In the genomic region with DNA sequence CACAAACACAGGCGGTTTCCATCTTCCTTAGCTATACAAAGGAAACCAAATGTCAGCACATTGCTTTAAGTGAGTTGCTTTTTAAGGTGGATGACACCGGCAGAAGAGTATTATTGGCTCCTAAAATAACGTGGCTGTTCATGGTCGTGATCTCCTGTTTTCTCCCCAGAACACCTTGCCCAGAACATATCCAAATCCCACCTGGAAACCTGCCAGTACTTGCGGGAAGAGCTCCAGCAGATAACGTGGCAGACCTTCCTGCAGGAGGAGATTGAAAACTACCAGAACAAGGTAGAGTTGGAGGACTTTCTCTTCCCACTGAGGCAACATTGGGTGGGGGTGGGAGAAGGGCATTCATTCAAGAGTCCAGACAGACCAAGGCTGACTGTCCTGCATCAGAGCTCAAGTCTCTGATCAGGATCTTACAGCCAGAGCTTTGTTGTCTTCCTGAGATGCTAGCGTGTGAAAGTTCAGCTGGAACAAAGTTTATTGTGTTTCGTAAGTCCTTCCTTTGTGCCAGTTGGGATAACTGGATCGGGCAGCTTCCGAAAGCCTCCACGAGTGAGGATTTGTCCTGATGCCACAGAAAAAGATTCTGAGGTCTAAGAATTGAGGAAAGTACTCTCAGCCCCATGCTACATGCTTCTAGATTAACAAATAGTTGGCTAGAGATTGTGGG, we compare ENCODE assay signal across 22 mouse cellular contexts. TPM values are rescaled to one million over a fixed set of nuclear protein-coding genes. Genes with fewer than 3 reads are reported as not detected.
DNase-seq lines count a peak whose midpoint lies in the region; ATAC-seq and TF ChIP-seq lines count a peak whose summit lies in the region.
"Had no signal": no experiment of that assay in that cellular context is flagged by ENCODE, and none has a peak within 500 bp of the region (broad histone marks: within the 10 kb centered on the region; RNA-seq: fewer than 3 reads in every experiment).

No protein-coding gene starts in this region.

- H3K4me1 ChIP-seq in heart, embryonic 10.5 days: no peaks in the 10 kb centered on the region
- no peaks in the 10 kb centered on the region for H3K4me1 ChIP-seq in hindbrain, postnatal 0 days (ENCODE audit: insufficient read depth, low read length)
- H3K4me1 ChIP-seq: hindbrain, embryonic 12.5 days; limb, embryonic 10.5 days; liver, embryonic 12.5 days had no signal

- no peak overlapping the region for H3K27ac ChIP-seq in heart, embryonic 10.5 days
- H3K27ac ChIP-seq in hindbrain, postnatal 0 days: no peak overlapping the region
- H3K27ac ChIP-seq: forebrain, embryonic 13.5 days; hindbrain, embryonic 12.5 days; limb, embryonic 10.5 days; liver, embryonic 12.5 days had no signal

- 75% methylated on average over 11 of the region's 11 CpGs for WGBS in heart, embryonic 10.5 days
- WGBS in hindbrain, postnatal 0 days: 76% methylated on average over 11 of the region's 11 CpGs

- peak; percentile 13 for DNase-seq in heart, postnatal 4 days
- no peak for DNase-seq in heart, embryonic 10.5 days (ENCODE audit: low spot score)
- DNase-seq in adrenal gland, postnatal 14 days: peak; percentile 37
- DNase-seq in brain, adult 2 months (ENCODE audit: low read depth, low spot score): peak; percentile 51
- DNase-seq in cerebellum, postnatal 10 days: peak; percentile 76 to 78
- no peak for DNase-seq in hindbrain, postnatal 0 days (ENCODE audit: low spot score)
- no peak for DNase-seq in lung, postnatal 10 days
- DNase-seq in layer of hippocampus, postnatal 25 days (ENCODE audit: extremely low spot score in 1 of 2, low spot score in 1 of 2): no peak
- DNase-seq: gastrocnemius, postnatal 25 days; kidney, adult 9 months; kidney, postnatal 25 days; lung, adult 2 months; lung, postnatal 36 days; right cerebral cortex, adult 18-20 months; thymus, postnatal 36 days had no signal

- no peaks in the 10 kb centered on the region for H3K27me3 ChIP-seq in heart, embryonic 10.5 days (ENCODE audit: insufficient read depth, poor library complexity, severe bottlenecking)
- no peaks in the 10 kb centered on the region for H3K27me3 ChIP-seq in hindbrain, postnatal 0 days (ENCODE audit: insufficient read depth, low read length)
- H3K27me3 ChIP-seq: forebrain, embryonic 13.5 days; hindbrain, embryonic 12.5 days; liver, embryonic 12.5 days had no signal

- no peaks in the 10 kb centered on the region for H3K9me3 ChIP-seq in heart, embryonic 10.5 days
- no peaks in the 10 kb centered on the region for H3K9me3 ChIP-seq in hindbrain, postnatal 0 days (ENCODE audit: low read length)
- H3K9me3 ChIP-seq: forebrain, embryonic 13.5 days; hindbrain, embryonic 12.5 days; limb, embryonic 10.5 days; liver, embryonic 12.5 days had no signal

- no peak overlapping the region for H3K4me2 ChIP-seq in hindbrain, postnatal 0 days (ENCODE audit: low read depth, low read length)
- H3K4me2 ChIP-seq: forebrain, embryonic 13.5 days; heart, embryonic 11.5 days; hindbrain, embryonic 12.5 days; liver, embryonic 12.5 days had no signal

- H3K9ac ChIP-seq in hindbrain, postnatal 0 days (replicated peaks; ENCODE audit: low read length): no peak overlapping the region
- H3K9ac ChIP-seq: forebrain, embryonic 13.5 days; hindbrain, embryonic 12.5 days; liver, embryonic 12.5 days had no signal

- no peak for TF ChIP-seq CTCF in hindbrain, postnatal 0 days (IDR thresholded peaks at IDR 0.05; ENCODE audit: low read depth)

- peaks cover 9% of the 10 kb centered on the region; the same call in 1 of the 2 replicates for H3K36me3 ChIP-seq in heart, embryonic 10.5 days
- H3K36me3 ChIP-seq in hindbrain, postnatal 0 days (ENCODE audit: insufficient read depth, low read length): peaks cover 11% of the 10 kb centered on the region
- H3K36me3 ChIP-seq: hindbrain, embryonic 12.5 days; limb, embryonic 10.5 days had no signal

- no peak for ATAC-seq in hindbrain, postnatal 0 days
- ATAC-seq: forebrain, embryonic 13.5 days; inflammation-experienced regulatory T-cells, adult 6 months; liver, embryonic 12.5 days had no signal

- no peak overlapping the region for H3K4me3 ChIP-seq in heart, embryonic 10.5 days
- no peak overlapping the region for H3K4me3 ChIP-seq in hindbrain, postnatal 0 days (ENCODE audit: low read length)
- H3K4me3 ChIP-seq: forebrain, embryonic 13.5 days; hindbrain, embryonic 12.5 days; left cerebral cortex, adult 2 months; limb, embryonic 10.5 days; liver, embryonic 12.5 days had no signal

RNA-seq across cellular contexts. Expression of a gene that starts 26.5 kb away (rescaled TPM):
- total RNA-seq in heart, postnatal 4 days (2021): 1 to 10 TPM; 8.3 to 9.2 TPM
- 13.0 and 17.0 TPM in 2 replicates for polyA plus RNA-seq in heart, embryonic 10.5 days (2016; fragmentation: Nextera tagmentation; extraction: Ambion mirVana)
- total RNA-seq in adrenal gland, postnatal 14 days (2021): 14.3 and 16.3 TPM in 2 replicates
- 3.7 and 9.1 TPM in 2 replicates for total RNA-seq in hindbrain, postnatal 0 days (2014; rRNA removed)
- polyA plus RNA-seq in hindbrain, postnatal 0 days (2015; fragmentation: Nextera tagmentation; extraction: Ambion mirVana): 7.3 TPM in 2 replicates
- 10 to 100 TPM in 1 of 2 experiments, 1 to 10 TPM in 1; 9.8 to 10.9 TPM for total RNA-seq in layer of hippocampus, postnatal 25 days (2021)

Comparison
In these comparisons a context has a peak if more than half of its experiments do, and no peak if none do; other contexts are left out.
1. DNase-seq: peak in heart, postnatal 4 days (single experiment), adrenal gland, postnatal 14 days (single experiment), brain, adult 2 months (single experiment) and cerebellum, postnatal 10 days (2 of 2); none in heart, embryonic 10.5 days (single experiment), hindbrain, postnatal 0 days (single experiment), lung, postnatal 10 days (single experiment) and layer of hippocampus, postnatal 25 days (0 of 2).